Mouse (Mus musculus): ENCODE results near the gene Pck2. TPM values are rescaled to one million over a fixed set of nuclear protein-coding genes. Genes with fewer than 3 reads are reported as not detected.

Pck2 gene
- polyA plus RNA-seq, 1 experiment from 2014 or later, result 48.2 TPM

- no peak for ATAC-seq (ENCODE audit: insufficient number of reproducible peaks, low FRiP score, low TSS enrichment, low read depth)
- Histone ChIP-seq H3K9me3 (replicated peaks) (no peaks in the 10 kb centered on the region), H3K27me3 (no peaks in the 10 kb centered on the region), H3K4me1 (peaks cover 15% of the 10 kb centered on the region), H3K27ac (replicated peaks) (no peak overlapping the region), H3K4me3 (replicated peaks) (no peak overlapping the region), H3K9ac (no peak overlapping the region), H3K4me2 (replicated peaks) (no peak overlapping the region), H3K36me3 (peaks cover 17% of the 10 kb centered on the region)
- 90% methylated on average over 2 of the region's 2 CpGs for WGBS
These were observed 46.1 kb downstream of the Pck2 start for GRCm38 (mm10) chr14:55586149-55586548.

GRCm38 (mm10) chr14:55589271-55589670 lies 49.2 kb downstream of the Pck2 start:
- Histone ChIP-seq H3K4me2 (replicated peaks) (no peak overlapping the region), H3K9ac (no peak overlapping the region), H3K4me3 (replicated peaks) (no peak overlapping the region), H3K4me1 (peaks cover 26% of the 10 kb centered on the region), H3K36me3 (peaks cover 15% of the 10 kb centered on the region), H3K27ac (replicated peaks) (no peak overlapping the region), H3K27me3 (no peaks in the 10 kb centered on the region), H3K9me3 (replicated peaks) (no peaks in the 10 kb centered on the region)
- WGBS, result 88% methylated on average over 5 of the region's 5 CpGs
- no peak for ATAC-seq (ENCODE audit: insufficient number of reproducible peaks, low FRiP score, low TSS enrichment, low read depth)

DNA sequence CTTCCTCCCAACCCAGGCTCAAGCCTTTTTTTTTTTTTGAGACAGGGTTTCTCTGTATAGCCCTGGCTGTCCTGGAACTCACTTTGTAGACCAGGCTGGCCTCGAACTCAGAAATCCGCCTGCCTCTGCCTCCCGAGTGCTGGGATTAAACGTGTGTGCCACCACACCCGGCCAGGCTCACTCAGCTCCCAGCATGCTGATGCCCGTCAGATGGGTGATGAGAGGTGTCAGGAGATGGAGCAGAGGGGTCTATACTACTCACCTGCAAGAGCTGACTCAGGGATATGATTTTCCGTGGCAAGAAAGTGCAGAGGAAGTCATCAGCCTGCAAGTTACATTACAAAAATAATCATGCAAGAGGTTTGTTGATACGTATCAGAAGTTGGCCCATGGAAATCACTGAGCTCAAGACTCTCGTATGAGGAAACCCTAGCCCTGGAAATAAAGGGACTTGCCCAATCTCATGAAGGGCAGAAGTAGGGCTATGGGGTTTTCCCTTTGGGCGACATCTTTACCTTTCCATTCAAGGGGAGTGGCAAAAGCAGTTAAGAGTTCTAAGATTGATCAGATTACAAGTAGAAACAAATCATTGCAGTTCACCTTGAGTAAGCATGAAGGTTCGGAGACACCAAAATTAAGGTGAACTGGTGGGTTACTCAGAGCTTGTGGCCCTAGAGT lies 49.8 kb downstream of the Pck2 start:
- Histone ChIP-seq H3K27ac (replicated peaks) (peak overlapping the region; percentile 77), H3K27me3 (no peaks in the 10 kb centered on the region), H3K9ac (peak overlapping the region; percentile 43), H3K4me3 (replicated peaks) (peak overlapping the region; percentile 98), H3K4me1 (peaks cover 22% of the 10 kb centered on the region), H3K36me3 (peaks cover 22% of the 10 kb centered on the region), H3K9me3 (replicated peaks) (no peaks in the 10 kb centered on the region), H3K4me2 (replicated peaks) (peak overlapping the region; percentile 93)
- no peak for ATAC-seq (ENCODE audit: insufficient number of reproducible peaks, low FRiP score, low TSS enrichment, low read depth)
- 78% methylated on average over 11 of the region's 11 CpGs for WGBS

DNA sequence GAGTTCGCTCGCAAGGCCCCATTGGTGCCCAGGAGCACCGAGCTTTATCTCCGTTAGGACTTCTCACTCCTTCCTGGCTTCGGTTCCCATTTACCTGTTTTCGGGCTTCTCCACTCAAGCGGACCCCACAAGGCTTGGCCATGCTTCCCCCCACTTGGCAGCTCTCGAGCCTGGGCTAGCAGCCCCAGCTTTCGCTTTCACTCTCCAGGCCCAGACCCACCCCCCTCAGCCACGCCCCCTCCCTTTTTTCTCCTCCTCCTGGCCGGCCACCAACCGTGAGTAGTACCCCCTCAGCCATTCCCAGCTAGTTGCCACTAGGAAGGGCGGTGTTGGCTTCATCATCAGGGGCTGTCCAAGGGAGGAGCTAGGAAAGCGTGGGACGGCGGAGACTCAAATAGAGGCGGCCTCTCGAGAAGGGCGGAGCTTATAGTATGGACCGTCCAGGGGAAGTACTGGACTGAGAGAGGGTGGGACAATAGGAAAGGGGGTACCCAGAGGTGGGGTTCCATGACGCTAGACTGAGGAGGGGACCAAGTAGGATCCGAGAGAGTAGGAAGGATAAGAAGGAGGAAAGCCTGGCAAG lies 50.8 kb downstream of the Pck2 start, which contains the start of gene Psme2:
Gene Psme2 (minus strand): TSS at position 366 of the 583 bp plus-strand sequence.
- Histone ChIP-seq H3K4me2 (replicated peaks) (peak within 1 kb of the TSS; percentile 93), H3K4me3 (replicated peaks) (peak within 1 kb of the TSS; percentile 98), H3K27me3 (no peaks in the 10 kb centered on the region), H3K9me3 (replicated peaks) (no peaks in the 10 kb centered on the region), H3K9ac (peak within 1 kb of the TSS; percentile 94), H3K27ac (replicated peaks) (peak within 1 kb of the TSS; percentile 97), H3K36me3 (peaks cover 31% of the 10 kb centered on the region), H3K4me1 (peaks cover 19% of the 10 kb centered on the region)
- under 1% methylated on average over 22 of the region's 22 CpGs for WGBS
- peak; percentile 96 for ATAC-seq (ENCODE audit: insufficient number of reproducible peaks, low FRiP score, low TSS enrichment, low read depth)

GRCm38 (mm10) chr14:55591331-55591891 lies 51.3 kb downstream of the Pck2 start, which contains the start of gene Rnf31:
Gene Rnf31 (plus strand): TSS chr14:55591708.
- H3K4me3 ChIP-seq (replicated peaks), result peak within 1 kb of the TSS; percentile 98
- H3K4me1 ChIP-seq, result peaks cover 19% of the 10 kb centered on the region
- peak; percentile 89 for ATAC-seq (ENCODE audit: insufficient number of reproducible peaks, low FRiP score, low TSS enrichment, low read depth)
- no peaks in the 10 kb centered on the region for H3K9me3 ChIP-seq (replicated peaks)
- peak within 1 kb of the TSS; percentile 94 for H3K9ac ChIP-seq
- peak within 1 kb of the TSS; percentile 97 for H3K27ac ChIP-seq (replicated peaks)
- H3K4me2 ChIP-seq (replicated peaks), result peak within 1 kb of the TSS; percentile 93
- WGBS, result 0% methylated on average over 33 of the region's 33 CpGs
- peaks cover 37% of the 10 kb centered on the region for H3K36me3 ChIP-seq
- H3K27me3 ChIP-seq, result no peaks in the 10 kb centered on the region

GRCm38 (mm10) chr14:55592226-55592625 lies 52.2 kb downstream of the Pck2 start:
- Histone ChIP-seq H3K9ac (peak overlapping the region; percentile 94), H3K4me1 (peaks cover 19% of the 10 kb centered on the region), H3K4me2 (replicated peaks) (peak overlapping the region; percentile 93), H3K4me3 (replicated peaks) (peak overlapping the region; percentile 98), H3K27me3 (no peaks in the 10 kb centered on the region), H3K36me3 (peaks cover 42% of the 10 kb centered on the region), H3K9me3 (replicated peaks) (no peaks in the 10 kb centered on the region), H3K27ac (replicated peaks) (peak overlapping the region; percentile 97)
- 2% methylated on average over 16 of the region's 16 CpGs for WGBS
- ATAC-seq (ENCODE audit: insufficient number of reproducible peaks, low FRiP score, low TSS enrichment, low read depth), result no peak

DNA sequence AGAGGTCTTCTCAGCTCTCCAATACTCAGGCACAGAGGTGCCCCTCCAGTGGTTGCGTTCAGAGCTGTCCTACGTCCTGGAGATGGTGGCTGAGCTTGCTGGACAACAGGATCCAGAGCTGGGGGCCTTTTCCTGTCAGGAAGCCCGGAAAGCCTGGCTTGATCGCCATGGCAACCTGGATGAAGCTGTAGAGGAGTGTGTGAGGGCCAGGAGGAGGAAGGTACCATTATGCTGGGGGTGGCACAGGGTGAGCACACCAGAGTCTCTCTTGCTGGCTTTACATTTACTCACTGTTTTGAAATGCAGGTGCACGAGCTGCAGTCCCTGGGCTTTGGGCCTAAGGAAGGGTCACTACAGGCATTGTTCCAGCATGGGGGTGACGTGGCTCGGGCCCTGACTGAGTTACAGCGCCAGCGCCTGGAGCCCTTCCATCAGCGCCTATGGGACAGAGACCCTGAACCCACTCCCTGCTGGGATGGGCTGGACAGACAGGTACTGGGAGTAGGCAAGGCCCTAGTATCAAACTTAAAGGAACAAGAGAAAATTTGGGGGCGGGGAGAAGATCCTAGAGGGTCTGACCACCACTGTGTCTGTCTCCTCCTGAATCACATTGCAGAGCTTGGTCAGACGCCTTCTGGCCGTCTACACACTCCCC lies 56.1 kb downstream of the Pck2 start:
- no peak overlapping the region for H3K4me2 ChIP-seq (replicated peaks)
- H3K4me3 ChIP-seq (replicated peaks), result no peak overlapping the region
- 81% methylated on average over 13 of the region's 13 CpGs for WGBS
- peaks cover 12% of the 10 kb centered on the region for H3K4me1 ChIP-seq
- ATAC-seq (ENCODE audit: insufficient number of reproducible peaks, low FRiP score, low TSS enrichment, low read depth), result no peak
- H3K9me3 ChIP-seq (replicated peaks), result no peaks in the 10 kb centered on the region
- no peaks in the 10 kb centered on the region for H3K27me3 ChIP-seq
- H3K9ac ChIP-seq, result no peak overlapping the region
- H3K27ac ChIP-seq (replicated peaks), result no peak overlapping the region
- H3K36me3 ChIP-seq, result peaks cover 67% of the 10 kb centered on the region

- Histone ChIP-seq H3K27me3 (no peaks in the 10 kb centered on the region), H3K27ac (replicated peaks) (no peak overlapping the region), H3K4me2 (replicated peaks) (no peak overlapping the region), H3K4me3 (replicated peaks) (no peak overlapping the region), H3K9ac (no peak overlapping the region), H3K36me3 (peaks cover 86% of the 10 kb centered on the region), H3K4me1 (peaks cover 7% of the 10 kb centered on the region), H3K9me3 (replicated peaks) (no peaks in the 10 kb centered on the region)
- no peak for ATAC-seq (ENCODE audit: insufficient number of reproducible peaks, low FRiP score, low TSS enrichment, low read depth)
- WGBS, result 93% methylated on average over 21 of the region's 21 CpGs
These were observed 58.7 kb downstream of the Pck2 start for GRCm38 (mm10) chr14:55598521-55599390.

Data from embryonic facial prominence, embryonic 15.5 days (tissue).